Mouse (Mus musculus): ENCODE measurements around the gene Il31ra. TPM values are rescaled to one million over a fixed set of nuclear protein-coding genes. Genes with fewer than 3 reads are reported as not detected.

Il31ra gene
- total RNA-seq, 2 experiments from 2014 or later, result 0.42 to 0.91 TPM

DNA sequence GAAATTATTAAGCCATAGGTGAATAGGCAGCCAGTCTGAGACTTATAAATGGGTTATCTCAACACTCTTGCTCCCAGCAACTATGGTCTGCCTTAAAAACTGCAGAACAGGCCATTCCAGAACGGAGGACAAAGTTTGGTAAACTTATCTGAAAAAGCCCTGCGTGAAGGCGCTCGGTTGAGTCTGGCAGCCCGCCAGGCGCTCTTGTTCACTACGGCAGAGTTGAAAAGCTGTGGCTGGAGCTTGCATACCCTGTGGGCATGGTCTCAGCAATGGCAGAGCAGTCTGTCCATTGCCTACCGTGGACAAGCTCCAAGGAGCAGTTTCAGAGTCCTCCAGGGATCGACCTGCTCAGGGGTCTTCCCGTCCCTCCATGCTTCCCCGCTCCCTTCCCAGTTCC lies 82.9 kb downstream of the Il31ra start:
- no peak for ATAC-seq (replicated peaks; ENCODE audit: low FRiP score, poor library complexity, severe bottlenecking)

DNA sequence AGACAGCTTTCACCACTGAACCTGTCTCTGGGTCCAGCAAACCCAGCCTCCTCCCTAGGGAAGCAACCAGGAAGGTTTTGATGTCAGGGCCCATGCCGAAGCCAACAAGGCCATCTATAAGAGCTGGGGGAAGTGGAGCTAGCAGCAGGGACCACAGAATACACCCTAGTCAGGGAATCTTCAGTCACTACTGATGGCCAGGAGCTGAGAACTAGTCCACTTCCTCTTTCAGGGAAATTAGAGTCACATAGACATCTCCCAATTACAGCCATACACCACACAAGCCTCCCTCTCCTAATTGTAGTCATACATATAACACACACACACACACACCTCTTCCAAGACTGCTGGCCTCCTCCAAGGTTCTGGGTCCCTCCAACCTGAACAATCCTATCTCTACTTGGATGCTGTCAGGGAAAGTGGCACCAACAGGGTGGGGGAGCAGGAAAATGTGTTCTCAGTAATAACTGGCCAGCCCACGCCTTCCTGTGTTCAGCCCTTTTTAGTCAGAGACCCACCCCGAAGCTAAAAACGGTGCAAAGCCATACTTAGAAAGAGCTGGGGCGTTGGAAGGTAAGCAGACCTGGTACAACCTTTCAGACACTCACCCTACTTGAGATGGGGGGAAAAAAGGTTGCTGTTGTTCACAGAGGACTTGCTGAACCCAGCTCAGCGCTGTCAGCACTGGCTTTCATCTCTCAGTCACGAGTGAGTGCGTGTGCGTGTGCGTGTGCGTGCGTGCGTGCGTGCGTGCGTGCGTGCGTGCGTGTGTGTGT lies 83.5 kb downstream of the Il31ra start:
- no peak for ATAC-seq (replicated peaks; ENCODE audit: low FRiP score, poor library complexity, severe bottlenecking)

DNA sequence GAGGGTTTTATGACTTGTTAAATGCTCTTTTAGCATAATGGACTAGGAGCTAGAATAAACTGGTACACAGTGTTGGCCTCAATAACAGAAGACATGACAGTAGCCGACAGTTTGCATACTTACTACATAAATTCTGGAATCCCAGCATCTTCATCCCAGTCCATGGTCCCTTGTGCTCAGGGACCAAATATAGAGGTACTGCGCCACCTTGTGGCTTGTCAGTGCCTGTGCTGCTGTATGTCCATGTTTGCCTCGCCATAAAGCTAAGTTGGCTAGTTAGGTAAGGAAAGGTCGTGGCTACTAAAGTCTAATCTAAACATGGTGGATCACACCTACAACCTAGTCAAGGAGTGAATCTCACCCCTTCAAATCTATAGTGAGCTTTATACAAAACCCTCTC lies 84.7 kb downstream of the Il31ra start:
- ATAC-seq (replicated peaks; ENCODE audit: low FRiP score, poor library complexity, severe bottlenecking), result 0 out of 2 replicates have a peak, but pooled peaks have one; percentile 58

DNA sequence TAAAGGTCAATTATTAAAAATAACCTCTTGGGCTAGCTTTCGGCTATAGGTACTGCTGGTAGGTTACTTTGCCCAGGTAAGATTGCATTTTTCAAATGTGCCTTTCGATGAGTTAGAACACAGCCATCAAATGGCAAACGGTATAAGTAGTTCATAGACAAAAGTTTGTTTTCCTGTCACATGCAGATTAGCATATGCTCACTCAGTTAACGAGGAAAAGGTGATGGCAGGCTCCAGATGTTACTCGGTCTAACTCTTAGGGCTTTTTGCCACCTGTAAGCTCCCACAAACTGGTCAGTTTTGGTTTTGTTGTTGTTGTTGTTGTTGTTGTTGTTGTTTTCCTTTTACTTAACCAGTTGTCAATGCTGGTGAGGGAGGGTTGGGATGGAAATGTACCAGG lies 85.7 kb downstream of the Il31ra start:
- ATAC-seq (replicated peaks; ENCODE audit: low FRiP score, poor library complexity, severe bottlenecking), result no peak

DNA sequence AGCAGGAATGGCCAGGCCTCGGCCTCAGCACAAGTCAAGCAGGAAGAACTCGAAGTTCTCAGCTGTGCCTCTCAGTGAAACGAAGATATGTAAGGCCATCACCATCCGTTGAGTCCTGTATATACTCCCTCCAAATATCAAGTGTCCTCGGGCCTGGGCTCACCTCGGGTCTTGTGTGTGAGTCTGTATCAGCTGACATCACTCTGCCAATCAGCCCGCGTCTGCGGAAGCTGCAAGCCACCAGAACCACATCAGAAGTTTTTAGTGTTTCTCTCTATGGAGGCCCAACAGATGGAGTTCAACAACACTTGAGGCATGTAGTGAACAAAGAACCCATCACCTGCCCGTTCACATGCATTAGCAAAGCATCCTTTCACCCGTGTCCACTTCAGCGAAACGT lies 86.5 kb downstream of the Il31ra start:
- ATAC-seq (replicated peaks; ENCODE audit: low FRiP score, poor library complexity, severe bottlenecking), result no peak

DNA sequence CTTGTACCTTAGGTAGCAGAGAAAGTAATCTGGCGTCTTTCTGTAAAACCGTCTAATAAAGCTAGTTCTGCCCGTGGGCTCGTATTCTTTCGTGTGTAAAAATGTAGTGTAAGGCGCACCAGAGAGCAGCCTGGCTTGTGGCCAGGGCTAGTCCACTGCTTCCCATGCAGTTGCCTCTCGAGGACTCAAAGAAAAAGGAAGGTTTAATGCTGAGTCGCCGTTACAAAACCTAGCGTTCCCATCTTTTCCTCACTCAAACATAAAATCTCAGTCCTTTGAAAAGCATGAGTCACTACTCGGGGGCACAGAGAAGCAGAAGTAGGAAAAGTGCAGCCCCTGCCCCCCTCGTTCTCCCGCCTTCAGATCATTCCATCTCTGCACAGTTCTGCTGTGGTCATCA lies 87.4 kb downstream of the Il31ra start:
- ATAC-seq (replicated peaks; ENCODE audit: low FRiP score, poor library complexity, severe bottlenecking), result no peak

DNA sequence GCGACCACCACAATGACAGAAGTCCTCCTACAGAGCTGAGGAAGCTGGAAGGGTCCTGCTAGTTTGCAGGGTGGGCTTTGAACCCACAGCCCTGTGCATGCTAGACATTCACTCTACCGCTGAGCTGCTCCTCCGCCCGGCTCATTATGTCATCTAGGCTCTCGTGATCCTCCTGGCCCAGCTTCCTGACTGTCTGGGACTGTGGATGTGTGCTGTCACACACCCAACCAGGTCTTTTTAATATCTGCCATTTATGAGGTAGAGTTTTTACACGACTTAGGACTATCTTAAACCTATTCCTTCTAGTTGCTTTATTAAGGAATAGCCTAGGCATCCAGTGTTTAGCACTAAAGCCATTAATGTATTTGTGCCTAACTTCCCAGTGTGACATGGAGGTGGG lies 88.7 kb downstream of the Il31ra start:
- no peak for ATAC-seq (replicated peaks; ENCODE audit: low FRiP score, poor library complexity, severe bottlenecking)

DNA sequence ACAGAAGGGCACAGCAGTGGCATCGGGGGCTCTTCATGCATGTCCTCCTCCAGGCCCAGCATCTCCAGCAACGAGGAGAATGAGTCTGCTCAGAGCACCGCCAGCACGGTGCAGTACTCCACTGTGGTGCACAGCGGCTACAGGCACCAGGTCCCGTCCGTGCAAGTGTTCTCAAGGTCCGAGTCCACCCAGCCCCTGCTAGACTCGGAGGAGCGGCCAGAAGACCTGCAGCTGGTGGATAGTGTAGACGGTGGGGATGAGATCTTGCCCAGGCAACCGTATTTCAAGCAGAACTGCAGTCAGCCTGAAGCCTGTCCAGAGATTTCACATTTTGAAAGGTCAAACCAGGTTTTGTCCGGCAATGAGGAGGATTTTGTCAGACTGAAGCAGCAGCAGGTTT lies 90.3 kb downstream of the Il31ra start:
- ATAC-seq (replicated peaks; ENCODE audit: low FRiP score, poor library complexity, severe bottlenecking), result no peak

DNA sequence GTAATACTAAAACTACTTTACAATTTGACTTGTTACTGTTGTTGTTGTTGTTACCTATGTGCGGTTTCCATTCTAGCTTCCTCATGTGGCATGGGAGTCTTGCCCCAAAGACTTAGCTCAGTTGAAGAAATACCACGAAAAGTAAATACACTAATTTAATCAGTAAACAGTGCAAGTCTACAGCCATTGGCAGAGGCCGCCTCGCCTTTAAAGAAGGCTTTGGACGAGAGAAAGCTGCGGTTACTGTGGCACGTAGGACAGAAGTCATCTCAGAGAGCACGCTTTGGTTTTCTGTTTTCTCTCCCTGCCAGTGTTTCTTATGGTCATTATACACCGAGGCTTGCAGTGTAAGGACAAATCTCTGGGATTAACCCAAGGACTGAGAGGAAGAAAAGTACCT lies 93.7 kb downstream of the Il31ra start:
- no peak for ATAC-seq (replicated peaks; ENCODE audit: low FRiP score, poor library complexity, severe bottlenecking)

DNA sequence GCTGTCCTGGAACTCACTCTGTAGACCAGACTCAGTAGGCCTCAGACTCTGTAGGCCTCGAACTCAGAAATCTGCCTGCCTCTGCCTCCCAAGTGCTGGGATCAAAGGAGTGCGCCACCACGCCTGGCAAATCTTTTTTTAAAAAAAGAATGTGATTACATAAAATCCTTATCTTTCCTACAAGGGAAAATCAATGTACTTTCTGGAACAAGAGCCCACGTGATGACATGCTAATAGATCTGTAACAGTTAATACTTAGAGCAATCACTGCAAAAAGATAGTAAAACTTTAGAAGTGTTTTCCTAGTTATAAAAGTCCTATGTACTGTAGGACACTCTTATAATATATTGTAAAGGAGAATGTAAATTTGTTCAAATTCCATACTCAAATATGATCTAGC lies 94.1 kb downstream of the Il31ra start:
- no peak for ATAC-seq (replicated peaks; ENCODE audit: low FRiP score, poor library complexity, severe bottlenecking)

DNA sequence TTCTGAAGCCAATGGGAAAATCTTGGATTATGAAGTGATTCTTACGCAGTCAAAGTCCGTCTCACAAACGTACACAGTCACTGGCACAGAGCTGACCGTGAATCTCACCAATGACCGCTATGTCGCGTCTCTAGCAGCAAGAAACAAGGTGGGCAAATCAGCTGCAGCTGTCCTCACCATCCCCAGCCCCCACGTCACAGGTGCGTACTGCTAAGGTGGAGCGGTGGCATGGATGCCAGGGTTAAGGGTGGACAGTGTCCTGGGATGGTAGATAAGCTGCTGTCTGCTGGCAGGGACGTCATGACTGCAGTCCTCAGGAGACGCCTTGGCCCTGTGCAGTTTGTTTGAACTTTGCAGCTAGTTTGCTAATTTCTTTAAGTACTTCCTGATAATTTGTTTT lies 99.6 kb downstream of the Il31ra start:
- no peak for ATAC-seq (replicated peaks; ENCODE audit: low FRiP score, poor library complexity, severe bottlenecking)

DNA sequence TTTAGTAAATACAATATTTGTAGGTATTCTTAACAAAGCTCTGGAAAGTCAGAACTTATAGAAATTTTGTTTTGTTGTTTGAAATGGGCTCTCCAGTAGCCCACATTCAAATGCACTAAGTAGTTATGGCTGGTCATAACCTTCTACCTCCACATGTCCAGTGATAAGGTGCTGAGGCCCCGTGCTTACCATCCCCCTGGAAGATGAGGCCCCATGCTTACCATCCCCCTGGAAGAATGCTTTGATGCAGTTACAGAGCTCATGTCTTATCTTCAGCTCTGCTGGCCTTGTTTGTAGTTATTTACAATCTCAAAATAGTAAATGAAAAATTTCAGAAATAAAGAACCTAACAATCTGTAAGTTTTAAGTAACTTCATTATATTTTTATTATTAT lies 101.9 kb downstream of the Il31ra start:
- ATAC-seq (replicated peaks; ENCODE audit: low FRiP score, poor library complexity, severe bottlenecking), result no peak

DNA sequence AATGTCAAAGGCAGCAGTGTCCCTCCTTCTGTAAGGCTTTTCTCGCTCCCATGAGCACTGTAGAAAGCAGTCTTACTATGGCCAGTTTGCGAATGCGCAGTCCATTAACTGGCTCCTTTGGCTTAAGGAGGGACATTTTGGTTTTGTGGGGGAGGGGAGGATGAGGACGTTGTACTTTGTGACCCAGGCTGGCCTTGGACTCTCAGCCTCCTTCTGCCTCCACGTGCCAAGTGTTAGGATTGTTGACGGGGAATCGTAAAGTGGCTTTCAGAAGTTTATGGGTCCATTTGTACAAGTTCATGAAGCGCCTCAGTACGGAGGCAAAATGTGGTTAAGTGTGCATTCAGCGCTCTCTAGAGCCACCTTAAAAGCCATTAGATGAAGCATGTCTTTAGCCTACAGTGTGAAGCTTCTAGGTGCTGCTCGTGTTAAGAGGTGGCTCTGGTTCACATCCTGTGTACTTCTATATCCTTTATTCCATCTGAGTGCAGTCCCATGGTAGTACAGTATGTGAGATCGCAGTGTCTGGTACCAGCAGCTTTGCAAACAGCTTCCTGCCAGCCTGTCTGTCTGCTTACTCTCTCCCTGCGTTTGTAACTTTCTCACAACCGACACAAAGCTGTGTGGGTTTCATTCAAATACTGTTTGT lies 102.4 kb downstream of the Il31ra start:
- no peak for ATAC-seq (replicated peaks; ENCODE audit: low FRiP score, poor library complexity, severe bottlenecking)

DNA sequence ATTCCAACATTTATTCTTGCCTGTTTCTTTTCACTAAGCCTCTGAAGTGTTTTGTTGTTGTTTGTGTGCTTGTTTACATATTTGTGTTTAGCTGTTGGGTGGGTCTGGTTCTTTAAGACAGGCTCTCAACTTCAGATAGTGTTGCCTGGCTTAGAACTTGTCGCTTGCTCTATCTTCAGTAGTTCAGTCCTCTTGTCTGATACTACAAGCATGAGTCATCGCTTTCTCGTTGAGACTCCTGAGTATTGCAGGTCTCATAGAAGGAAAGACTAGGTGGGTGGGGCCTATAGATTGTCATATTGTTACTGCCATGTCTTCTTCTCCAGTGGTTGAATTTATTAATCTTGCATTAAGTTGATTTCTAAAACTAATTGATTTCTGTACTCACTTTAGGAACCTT lies 104.1 kb downstream of the Il31ra start:
- ATAC-seq (replicated peaks; ENCODE audit: low FRiP score, poor library complexity, severe bottlenecking), result no peak

DNA sequence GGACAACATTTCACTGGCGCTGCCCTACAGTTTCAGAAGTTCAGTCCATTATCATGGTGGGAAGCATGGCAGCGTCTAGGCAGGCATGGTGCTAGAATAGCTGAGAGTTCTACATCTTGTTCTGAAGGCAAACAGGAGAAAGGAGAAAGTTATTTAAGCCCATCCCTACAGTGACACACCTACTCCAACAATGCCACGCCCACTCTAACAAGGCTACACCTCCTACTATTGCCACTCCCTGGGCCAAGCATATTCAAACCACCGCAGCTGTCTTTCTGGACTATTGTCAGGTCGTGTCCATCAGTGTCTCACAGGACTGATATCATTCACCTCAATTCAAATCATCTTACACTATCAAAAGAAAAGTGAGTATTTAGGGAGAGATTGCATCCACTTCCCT lies 107.5 kb downstream of the Il31ra start:
- no peak for ATAC-seq (replicated peaks; ENCODE audit: low FRiP score, poor library complexity, severe bottlenecking)

DNA sequence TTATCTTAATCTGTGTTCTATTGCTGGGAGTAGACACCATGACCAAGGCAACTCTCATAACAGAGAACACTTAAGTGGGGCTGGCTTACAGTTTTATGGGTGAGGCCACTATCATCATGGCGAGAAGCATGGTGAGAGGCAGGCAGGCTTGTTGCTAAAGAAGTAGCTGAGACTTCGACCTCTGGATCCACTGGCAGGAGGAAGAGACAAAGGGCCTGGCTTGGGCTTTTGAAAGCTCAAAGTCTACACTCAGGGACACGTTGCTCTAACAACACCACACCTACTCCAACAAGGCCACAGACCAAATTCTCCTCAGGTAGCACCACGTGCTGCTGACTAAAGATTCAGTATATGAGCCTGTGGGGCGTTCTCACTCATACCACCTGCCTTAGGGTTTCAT lies 107.9 kb downstream of the Il31ra start:
- no peak for ATAC-seq (replicated peaks; ENCODE audit: low FRiP score, poor library complexity, severe bottlenecking)

DNA sequence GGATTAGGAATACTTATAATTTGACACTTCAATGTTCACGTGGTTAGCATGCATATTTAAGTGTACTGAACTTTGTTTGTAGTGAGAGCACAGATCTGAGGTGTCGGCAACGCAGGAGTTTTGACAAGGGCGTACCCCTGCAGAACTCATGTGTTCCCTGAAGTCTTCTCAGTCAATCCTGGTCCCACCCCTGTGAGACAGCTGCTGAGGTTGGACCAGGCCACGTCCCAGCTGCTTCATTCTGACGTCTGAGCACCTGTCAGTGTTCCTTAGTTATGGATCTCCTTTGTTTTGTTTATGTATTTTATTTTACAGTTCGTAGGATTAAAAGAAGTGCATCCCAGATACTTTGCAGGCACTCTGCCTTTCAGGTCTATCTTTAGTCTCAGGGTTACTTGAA lies 111.1 kb downstream of the Il31ra start:
- ATAC-seq (replicated peaks; ENCODE audit: low FRiP score, poor library complexity, severe bottlenecking), result no peak

DNA sequence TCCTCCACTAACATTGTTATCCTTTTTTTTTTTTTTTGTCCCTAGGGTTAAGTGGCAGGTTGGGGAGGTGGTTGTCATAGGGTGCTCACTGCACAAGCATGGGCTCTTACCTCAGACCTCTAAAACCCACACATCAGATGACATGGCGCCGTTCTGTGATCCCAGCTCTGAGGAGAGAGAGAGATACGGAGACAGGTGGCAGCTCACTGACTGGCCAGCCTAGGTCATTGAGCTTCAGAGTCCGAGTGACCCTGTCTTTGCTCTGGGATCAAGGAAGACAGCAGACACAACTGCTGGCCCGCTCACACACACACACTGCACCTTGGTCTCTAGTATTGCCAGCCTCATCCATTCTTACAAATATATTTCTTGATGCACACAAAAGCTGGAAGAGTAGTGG lies 111.6 kb downstream of the Il31ra start:
- no peak for ATAC-seq (replicated peaks; ENCODE audit: low FRiP score, poor library complexity, severe bottlenecking)

DNA sequence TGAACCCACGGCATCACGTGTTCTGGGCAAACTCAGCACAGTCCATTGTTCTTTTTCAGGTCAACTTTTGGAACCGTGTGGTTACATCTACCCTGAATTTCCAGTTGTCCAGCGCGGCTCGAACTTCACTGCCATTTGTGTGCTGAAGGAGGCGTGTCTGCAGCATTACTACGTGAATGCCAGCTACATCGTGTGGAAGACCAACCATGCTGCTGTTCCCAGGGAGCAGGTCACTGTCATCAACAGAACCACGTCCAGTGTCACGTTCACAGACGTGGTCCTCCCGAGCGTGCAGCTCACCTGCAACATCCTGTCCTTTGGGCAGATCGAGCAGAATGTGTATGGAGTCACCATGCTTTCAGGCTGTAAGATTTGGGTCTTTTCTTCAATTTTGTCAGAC lies 114.2 kb downstream of the Il31ra start:
- ATAC-seq (replicated peaks; ENCODE audit: low FRiP score, poor library complexity, severe bottlenecking), result no peak

DNA sequence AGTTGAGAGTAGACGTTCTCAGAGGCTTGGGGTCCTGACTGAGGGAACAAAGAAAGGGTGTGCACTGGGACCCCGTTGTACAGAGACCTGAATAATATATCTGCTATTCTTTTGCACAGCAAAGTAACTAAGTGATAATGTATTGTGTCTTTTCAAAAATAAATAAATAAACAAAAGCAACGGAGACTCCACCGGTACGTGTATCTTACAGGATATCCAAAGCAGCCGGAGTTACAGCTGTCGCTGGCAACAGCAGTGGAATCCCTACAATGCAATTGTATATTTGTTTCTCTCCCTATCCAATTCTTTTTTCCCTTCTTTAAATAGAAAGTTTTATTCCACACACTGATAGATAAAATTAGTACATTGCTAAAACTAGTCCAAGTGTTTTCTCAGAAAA lies 115.1 kb downstream of the Il31ra start:
- no peak for ATAC-seq (replicated peaks; ENCODE audit: low FRiP score, poor library complexity, severe bottlenecking)
